Mouse (Mus musculus) CH12.LX (cell line): ENCODE measurements around the gene Olfr1176. TPM values are rescaled to one million over a fixed set of nuclear protein-coding genes. Genes with fewer than 3 reads are reported as not detected.

ENCODE experiments used
- DNase-seq: peaks from one replicate; pipeline ENCODE4 v3.0.0-alpha.2; 2013; ENCODE audit errors: extremely low read depth
- H3K27ac ChIP-seq: 2 replicates; pipeline ENCODE4 v1.5.1; 2012; ENCODE audit warnings: low read depth, mild to moderate bottlenecking, control low read depth, moderate library complexity; ENCODE audit not compliant: insufficient read depth
- H3K27me3 ChIP-seq: replicated peaks from 2 replicates; pipeline ENCODE3; 2012; ENCODE audit warnings: inconsistent platforms
- H3K36me3 ChIP-seq, 2 experiments: replicated peaks in 1 of 2; 2 replicates each; pipeline versions ENCODE3 to v1.6.1; 2012; ENCODE audit warnings: inconsistent platforms in 1 of 2, low read length in 1 of 2, mild to moderate bottlenecking in 1 of 2, mixed read lengths in 1 of 2, moderate library complexity in 1 of 2; ENCODE audit not compliant: control insufficient read depth in 1 of 2, insufficient read depth in 1 of 2
- H3K4me1 ChIP-seq, 2 experiments: 2 replicates each; pipeline ENCODE4 v1.6.1; 2012; ENCODE audit warnings: inconsistent platforms in 1 of 2, moderate library complexity in 1 of 2; ENCODE audit not compliant: insufficient read depth in 2 of 2, control insufficient read depth in 1 of 2
- H3K4me2 ChIP-seq: 2 replicates; pipeline ENCODE4 v1.6.1; 2012; ENCODE audit warnings: low read depth, mild to moderate bottlenecking, control low read depth; ENCODE audit not compliant: poor library complexity, insufficient read depth, severe bottlenecking
- H3K4me3 ChIP-seq, 3 experiments: fragments of 150-350 bp in 1 of 3; sonication (generic) in 1 of 3; replicated peaks in 1 of 3; 2 replicates each; pipeline versions ENCODE3 to v1.5.1; 2011 to 2012; ENCODE audit warnings: low read depth in 2 of 3, low read length in 2 of 3, mild to moderate bottlenecking in 2 of 3, moderate library complexity in 2 of 3, control low read depth in 1 of 3, improper control_type of control experiment in 1 of 3, inconsistent platforms in 1 of 3, mixed read lengths in 1 of 3; ENCODE audit not compliant: poor library complexity in 1 of 3
- H3K79me2 ChIP-seq: replicated peaks from 2 replicates; pipeline ENCODE4 v1.6.1; 2012; ENCODE audit warnings: mild to moderate bottlenecking, moderate library complexity; ENCODE audit not compliant: control insufficient read depth, poor library complexity, insufficient read depth, severe bottlenecking; ENCODE audit errors: extremely low read depth
- H3K9ac ChIP-seq: 2 replicates; pipeline ENCODE4 v1.6.1; 2012; ENCODE audit warnings: low read depth, mild to moderate bottlenecking, control low read depth, moderate library complexity; ENCODE audit not compliant: insufficient read depth
- H3K9me3 ChIP-seq: replicated peaks from 2 replicates; pipeline ENCODE3; 2012; ENCODE audit warnings: low read length, inconsistent platforms, mixed read lengths
- ELF1 ChIP-seq: IDR thresholded peaks from 2 replicates; pipeline ENCODE4 v1.6.1; 2014; ENCODE audit warnings: low read depth, mild to moderate bottlenecking, inconsistent platforms, low read length, improper control_type of control experiment
- ETS1 ChIP-seq: conservative IDR thresholded peaks from 2 replicates; pipeline ENCODE4 v1.6.1; 2012; ENCODE audit warnings: low read depth, mild to moderate bottlenecking, inconsistent platforms, low read length, improper control_type of control experiment, moderate library complexity
- JUN ChIP-seq: IDR thresholded peaks from 2 replicates; pipeline ENCODE4 v1.6.1; 2011; ENCODE audit warnings: low read depth, mild to moderate bottlenecking, low read length, improper control_type of control experiment, moderate library complexity; ENCODE audit not compliant: insufficient read depth
- MAZ ChIP-seq: IDR thresholded peaks from 2 replicates; pipeline ENCODE4 v1.6.1; 2012; ENCODE audit warnings: low read depth, mild to moderate bottlenecking, inconsistent platforms, low read length, improper control_type of control experiment, moderate library complexity
- NELFE ChIP-seq: IDR thresholded peaks from 2 replicates; pipeline ENCODE4 v1.6.1; 2011; ENCODE audit warnings: low read depth, low read length, improper control_type of control experiment
- PAX5 ChIP-seq: IDR thresholded peaks from 2 replicates; pipeline ENCODE4 v1.6.1; 2012; ENCODE audit warnings: low read length, inconsistent platforms, mixed read lengths
- TCF12 ChIP-seq: IDR thresholded peaks from 2 replicates; pipeline ENCODE4 v1.6.1; 2014; ENCODE audit warnings: low read depth, mild to moderate bottlenecking, inconsistent platforms, low read length, improper control_type of control experiment
- USF1 ChIP-seq: IDR thresholded peaks from 2 replicates; pipeline ENCODE4 v1.6.1; 2014; ENCODE audit warnings: low read depth, mild to moderate bottlenecking, inconsistent platforms, low read length, improper control_type of control experiment
- USF2 ChIP-seq: conservative IDR thresholded peaks from 2 replicates; pipeline ENCODE4 v1.6.1; 2011; ENCODE audit warnings: low read depth, low read length, improper control_type of control experiment
- ZC3H11A ChIP-seq: IDR thresholded peaks from 2 replicates; pipeline ENCODE4 v1.6.1; 2012; ENCODE audit warnings: low read depth, mild to moderate bottlenecking, inconsistent platforms, low read length, improper control_type of control experiment
- ZMIZ1 ChIP-seq: IDR thresholded peaks from 2 replicates; pipeline ENCODE4 v1.6.1; 2012; ENCODE audit warnings: low read depth, mild to moderate bottlenecking, inconsistent platforms, low read length, improper control_type of control experiment
- dilution Hi-C: fragments of 300-500 bp; cut with MboI; formaldehyde crosslinking; loops from 2 replicates; pipeline ENCODE4 v1.14.3; 2020; ENCODE audit warnings: low sequenced_read_pairs; ENCODE audit not compliant: extremely low pct_unique_long_range_greater_than_20kb, extremely low pct_ligation_motif_present
- in situ Hi-C: fragments of 300-500 bp; cut with MboI; formaldehyde crosslinking; loops from 3 replicates; pipeline ENCODE4 v1.14.3; 2019; ENCODE audit warnings: low sequenced_read_pairs, low pct_ligation_motif_present, low pct_unique_long_range_greater_than_20kb, mixed read lengths
- polyA plus RNA-seq: library from polyadenylated mRNA; unstranded; fragments of >175 nt; gene quantifications from 2 replicates; pipeline ENCODE4 v1.2.1, GENCODE M21; 2012; ENCODE audit warnings: low read depth; ENCODE audit not compliant: insufficient read length
- total RNA-seq, 2 experiments: library from RNA; depleted of rRNA; stranded (reverse); fragments of 300-350 nt in 1 of 2; fragments of >200 nt in 1 of 2; gene quantifications; 2 replicates each; pipeline ENCODE4 v1.2.3; 2012 to 2014

The Olfr1176 gene
- total RNA-seq (2012; rRNA removed) (not detected in 2 replicates), total RNA-seq (2014; rRNA removed) (not detected in 2 replicates), polyA plus RNA-seq (not detected in 2 replicates)

GRCm38 (mm10) chr2:88336421-88336820 is at the start of gene Olfr1176:
Olfr1176 (plus strand) TSS chr2:88336721.
- in situ Hi-C loops (no loop called here), dilution Hi-C loops (no loop called here)
- H3K4me1 ChIP-seq = no peaks in the 10 kb centered on the region

DNA sequence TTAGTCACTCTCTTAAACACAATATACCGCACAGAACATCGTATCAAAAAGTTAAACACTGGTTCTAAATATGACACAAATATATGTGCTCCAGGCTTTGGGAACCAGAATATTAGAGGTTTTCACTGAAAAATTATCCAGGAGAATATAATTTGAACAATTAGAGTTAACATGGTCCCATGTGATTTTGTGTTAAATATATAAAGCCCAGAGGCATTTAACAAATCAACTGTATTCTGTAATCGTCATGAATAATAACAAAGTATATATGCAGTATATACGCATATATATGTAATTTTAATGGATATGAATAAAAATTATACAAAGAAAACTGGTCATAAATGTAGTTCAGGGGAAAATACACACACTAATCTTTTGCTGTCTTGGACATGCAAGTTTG is 21.5 kb upstream of the Olfr1176 start, which contains the start of gene Olfr1174-ps:
Olfr1174-ps (minus strand) TSS at position 101 of the 400 bp plus-strand sequence.
- Histone ChIP-seq H3K79me2 (no peaks in the 10 kb centered on the region), H3K27ac (no peak within 1 kb of the TSS), H3K36me3 (no peaks in the 10 kb centered on the region), H3K4me1 (no peaks in the 10 kb centered on the region), H3K27me3 (no peaks in the 10 kb centered on the region), H3K4me2 (no peak within 1 kb of the TSS), H3K9ac (no peak within 1 kb of the TSS), H3K4me3 (no peak within 1 kb of the TSS), H3K9me3 (peaks cover 6% of the 10 kb centered on the region)
- DNase-seq = no peak
- dilution Hi-C loops = no loop called here
- in situ Hi-C loops = no loop called here
- TF ChIP-seq ZC3H11A (no peak), JUN (no peak), PAX5 (no peak)

More at GRCm38 (mm10) chr2:88336421-88336820, at the start of gene Olfr1176:
- no peak within 1 kb of the TSS for H3K4me3 ChIP-seq
- no peak within 1 kb of the TSS for H3K4me2 ChIP-seq
- H3K79me2 ChIP-seq = no peaks in the 10 kb centered on the region
- H3K27ac ChIP-seq = no peak within 1 kb of the TSS
- H3K9ac ChIP-seq = no peak within 1 kb of the TSS
- no peak for DNase-seq
- no peaks in the 10 kb centered on the region for H3K36me3 ChIP-seq
- TF ChIP-seq USF2 = no peak
- no peaks in the 10 kb centered on the region for H3K27me3 ChIP-seq
- H3K9me3 ChIP-seq = peaks cover 12% of the 10 kb centered on the region

GRCm38 (mm10) chr2:88327115-88327514 is 9.4 kb upstream of the Olfr1176 start, which contains the start of gene Olfr1175-ps:
Olfr1175-ps (minus strand) TSS chr2:88327215.
- TF ChIP-seq JUN (no peak), USF1 (no peak), ETS1 (no peak), NELFE (no peak), ZMIZ1 (no peak), PAX5 (no peak), ELF1 (no peak), MAZ (no peak), TCF12 (no peak)
- in situ Hi-C loops = no loop called here

More at GRCm38 (mm10) chr2:88327115-88327514, 9.4 kb upstream of the Olfr1176 start, which contains the start of gene Olfr1175-ps:
- dilution Hi-C loops = no loop called here
- no peak within 1 kb of the TSS for H3K27ac ChIP-seq
- H3K4me1 ChIP-seq = no peaks in the 10 kb centered on the region
- no peaks in the 10 kb centered on the region for H3K27me3 ChIP-seq
- no peak for DNase-seq
- no peak within 1 kb of the TSS for H3K9ac ChIP-seq
- H3K4me2 ChIP-seq = no peak within 1 kb of the TSS
- H3K36me3 ChIP-seq = no peaks in the 10 kb centered on the region
- no peaks in the 10 kb centered on the region for H3K79me2 ChIP-seq
- no peak within 1 kb of the TSS for H3K4me3 ChIP-seq
- peaks cover 13% of the 10 kb centered on the region for H3K9me3 ChIP-seq
